Mouse (Mus musculus): ENCODE results near the gene Cacng6.
"Not testable (repeated sequence)": the region's sequence is repeated elsewhere in the genome, so short reads cannot be mapped to it uniquely, and the experiment has no call there.

Cacng6 gene

GRCm38 (mm10) chr7:3423895-3424294, at the start of gene Cacng6:
TSS of gene Cacng6 (plus strand) at chr7:3424195.
- no peak for DNase-seq (ENCODE audit: low spot score)

GRCm38 (mm10) chr7:3376831-3377230, 47.2 kb upstream of the Cacng6 start:
- DNase-seq (ENCODE audit: low spot score), result no peak

GRCm38 (mm10) chr7:3382123-3382522, 41.9 kb upstream of the Cacng6 start:
- DNase-seq (ENCODE audit: low spot score), result no peak

GRCm38 (mm10) chr7:3384807-3385319, 39.1 kb upstream of the Cacng6 start:
- no peak for DNase-seq (ENCODE audit: low spot score)

- no peak for DNase-seq (ENCODE audit: low spot score)
Measured at GRCm38 (mm10) chr7:3386036-3386730, 37.8 kb upstream of the Cacng6 start.

DNA sequence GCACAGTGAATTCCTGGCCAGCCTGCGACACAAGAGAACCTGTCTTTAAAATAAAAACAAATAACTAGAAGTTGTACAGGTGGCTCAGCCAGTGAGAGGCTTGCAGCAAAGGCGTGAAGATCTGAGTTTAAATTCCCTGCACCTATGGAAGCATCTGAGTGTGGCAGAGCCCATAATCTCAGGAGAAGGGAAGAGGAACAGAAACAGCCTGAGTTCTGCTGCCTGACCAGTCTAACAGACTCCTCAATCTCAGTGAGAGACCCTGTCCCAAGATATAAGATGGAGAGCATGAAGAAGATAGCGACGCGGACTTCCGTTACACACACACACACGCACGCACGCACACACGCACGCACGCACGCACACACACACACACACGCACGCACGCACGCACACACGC, 36.2 kb upstream of the Cacng6 start:
- no peak for DNase-seq (ENCODE audit: low spot score)

DNA sequence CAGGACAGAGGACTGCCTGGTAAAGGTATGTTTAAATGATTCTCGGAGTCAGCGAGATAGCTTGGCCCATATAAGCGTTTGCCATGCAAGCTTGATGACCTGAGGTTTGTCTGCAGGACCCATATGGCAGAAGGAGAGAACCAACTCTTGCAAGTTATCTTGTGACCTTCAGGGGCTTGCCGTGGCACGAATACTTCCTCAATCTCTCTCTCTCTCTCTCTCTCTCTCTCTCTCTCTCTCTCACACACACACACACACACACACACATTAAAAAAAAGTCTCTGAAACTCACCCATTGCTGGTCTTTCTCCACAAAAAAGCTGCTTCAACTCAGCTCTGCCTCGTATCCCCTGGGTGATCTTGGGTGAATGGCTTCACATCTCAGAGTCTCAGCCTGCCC, 35.1 kb upstream of the Cacng6 start:
- DNase-seq (ENCODE audit: low spot score), result no peak

GRCm38 (mm10) chr7:3389444-3390412, 34.3 kb upstream of the Cacng6 start:
- no peak for DNase-seq (ENCODE audit: low spot score)

DNA sequence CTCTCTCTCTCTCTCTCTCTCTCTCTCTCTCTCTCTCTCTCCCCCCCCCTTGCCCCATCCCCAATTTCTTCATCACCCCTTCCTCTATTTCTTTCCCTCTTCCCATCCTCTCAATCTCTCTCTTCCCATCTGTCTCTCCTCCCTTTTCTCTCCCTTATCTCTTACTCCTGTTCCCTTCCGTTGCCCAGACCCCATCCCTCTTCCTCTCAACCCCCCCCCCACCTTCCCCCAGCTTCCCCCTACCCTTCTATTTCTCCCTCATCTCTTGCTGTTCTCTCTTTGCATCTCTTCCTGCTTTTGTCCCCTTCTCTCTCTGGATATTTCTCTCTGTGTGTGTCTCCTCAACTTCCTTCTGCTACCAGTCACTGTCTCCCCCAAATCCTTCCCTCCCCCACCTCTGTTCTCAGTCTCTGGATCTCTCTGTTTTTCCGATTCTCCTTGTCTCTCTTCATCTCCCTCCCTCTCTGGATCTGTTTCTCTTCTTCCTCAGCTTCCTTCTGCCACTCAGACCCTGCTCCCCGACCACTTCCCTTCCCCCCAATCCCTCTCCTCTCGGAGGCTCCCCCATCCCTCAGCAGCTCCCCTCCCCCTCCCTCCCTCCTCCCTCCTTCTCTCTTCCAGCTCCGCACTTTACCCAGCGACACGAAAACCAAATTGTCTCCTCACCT, 33.4 kb upstream of the Cacng6 start, which contains the start of gene Cacng8:
Gene Cacng8 (plus strand): TSS at position 271 of the 668 bp plus-strand sequence.
- no peak for DNase-seq (ENCODE audit: low spot score)

- DNase-seq (ENCODE audit: low spot score), result no peak
Measured at GRCm38 (mm10) chr7:3391081-3391451, 32.9 kb upstream of the Cacng6 start.

DNA sequence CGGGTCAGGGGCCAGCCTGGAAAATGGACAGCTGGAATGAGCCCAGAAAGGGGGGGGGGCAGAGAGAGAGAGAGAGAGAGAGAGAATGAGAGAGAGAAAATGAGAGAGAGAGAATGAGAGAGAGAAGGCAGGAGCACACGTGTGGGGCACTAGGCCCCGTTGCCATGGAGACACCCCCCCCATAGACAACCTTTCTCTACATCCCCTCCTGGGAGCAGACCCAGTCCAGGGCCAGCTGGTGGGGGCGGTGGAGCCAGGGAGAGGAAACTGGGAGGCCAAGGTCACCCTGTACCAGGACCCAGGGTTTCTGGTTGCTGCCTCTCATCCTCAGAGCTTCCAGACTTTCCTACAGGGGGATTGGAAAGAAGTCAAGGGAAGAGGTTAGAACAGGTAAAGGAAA, 32.2 kb upstream of the Cacng6 start:
- no peak for DNase-seq (ENCODE audit: low spot score)

- DNase-seq (ENCODE audit: low spot score), result no peak
Measured at GRCm38 (mm10) chr7:3397355-3397754, 26.6 kb upstream of the Cacng6 start.

DNA sequence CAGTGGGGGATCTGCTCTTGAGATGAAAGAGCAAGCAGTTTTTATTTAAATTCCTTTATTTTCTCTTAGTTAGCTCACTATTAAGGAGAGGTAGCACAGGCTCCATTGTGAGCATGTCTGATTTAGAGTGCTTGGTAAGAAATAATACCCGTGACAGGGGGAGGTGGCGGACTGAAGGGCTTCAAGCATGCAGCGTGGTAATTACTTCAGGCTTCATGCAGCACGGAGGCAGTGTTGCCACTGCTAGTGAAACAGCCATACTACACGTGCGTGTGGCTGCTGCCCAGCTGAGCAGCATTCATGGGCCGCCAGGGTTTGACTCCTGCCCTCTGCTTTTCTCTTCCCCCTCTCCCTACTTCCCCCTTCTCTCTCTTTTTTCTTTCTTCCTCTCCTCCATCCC, 26.2 kb upstream of the Cacng6 start:
- no peak for DNase-seq (ENCODE audit: low spot score)

DNA sequence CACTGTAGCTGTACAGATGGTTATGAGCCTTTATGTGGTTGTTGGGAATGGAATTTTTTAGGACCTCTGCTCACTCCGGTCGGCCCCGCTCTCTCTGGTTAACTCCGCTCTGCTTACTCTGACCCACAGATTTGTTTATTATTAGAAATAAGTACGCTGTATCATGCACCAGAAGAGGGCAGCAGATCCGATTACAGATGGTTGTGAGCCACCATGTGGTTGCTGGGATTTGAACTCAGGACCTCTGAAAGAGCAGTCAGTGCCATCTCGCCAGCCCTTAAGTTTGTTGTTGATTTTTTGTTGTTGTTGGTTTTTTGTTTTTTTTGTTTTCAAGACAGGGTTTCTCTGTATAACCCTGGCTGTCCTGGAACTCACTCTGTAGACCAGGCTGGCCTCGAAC, 25.6 kb upstream of the Cacng6 start:
- not testable (repeated sequence) for DNase-seq (ENCODE audit: low spot score)

GRCm38 (mm10) chr7:3399937-3400336, 24.1 kb upstream of the Cacng6 start:
- no peak for DNase-seq (ENCODE audit: low spot score)

- no peak for DNase-seq (ENCODE audit: low spot score)
Measured at GRCm38 (mm10) chr7:3409729-3410520, 14.1 kb upstream of the Cacng6 start.

GRCm38 (mm10) chr7:3411160-3411941, 12.6 kb upstream of the Cacng6 start:
- no peak for DNase-seq (ENCODE audit: low spot score)

GRCm38 (mm10) chr7:3412036-3412435, 12.0 kb upstream of the Cacng6 start:
- no peak for DNase-seq (ENCODE audit: low spot score)

GRCm38 (mm10) chr7:3414888-3415287, 9.1 kb upstream of the Cacng6 start:
- no peak for DNase-seq (ENCODE audit: low spot score)

GRCm38 (mm10) chr7:3415378-3415777, 8.6 kb upstream of the Cacng6 start:
- DNase-seq (ENCODE audit: low spot score), result no peak

GRCm38 (mm10) chr7:3419941-3420340, 4.1 kb upstream of the Cacng6 start:
- no peak for DNase-seq (ENCODE audit: low spot score)

All from urinary bladder, postnatal 10 days (tissue).